ENCODE assay signal across 20 mouse cellular contexts in the genomic region with DNA sequence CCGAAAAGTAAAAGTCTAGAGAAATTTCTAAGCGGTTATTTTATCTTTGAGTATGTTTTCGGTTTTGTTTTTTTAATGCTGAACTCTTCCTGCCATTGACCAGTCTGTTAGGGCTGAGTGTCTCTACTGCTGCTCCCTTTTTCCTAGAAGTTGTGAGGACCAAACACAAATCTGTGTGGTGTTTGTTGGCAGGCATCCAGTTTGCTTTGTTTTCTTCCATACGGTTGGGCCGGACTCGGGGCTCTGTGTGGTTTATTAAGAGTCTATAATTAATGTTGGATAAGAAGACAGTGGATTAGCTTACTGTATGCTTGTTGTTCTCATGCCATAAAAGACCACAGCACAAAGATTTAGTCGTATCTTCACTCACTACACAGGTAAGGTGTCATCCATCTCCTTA.
DNase-seq lines count a peak whose midpoint lies in the region; ATAC-seq and TF ChIP-seq lines count a peak whose summit lies in the region.
"Had no signal": no experiment of that assay in that cellular context is flagged by ENCODE, and none has a peak within 500 bp of the region (broad histone marks: within the 10 kb centered on the region; RNA-seq: fewer than 3 reads in every experiment).

No protein-coding gene starts in this region.

- peak overlapping the region; percentile 70; the same call in 1 of the 2 replicates for H3K27ac ChIP-seq in forebrain, embryonic 10.5 days
- H3K27ac ChIP-seq in forebrain, embryonic 11.5 days (ENCODE audit: low read depth, low read length), result no peak overlapping the region
- H3K27ac ChIP-seq in forebrain, embryonic 16.5 days (ENCODE audit: low read length), result no peak overlapping the region
- H3K27ac ChIP-seq in midbrain, embryonic 16.5 days (ENCODE audit: low read length), result no peak overlapping the region
- H3K27ac ChIP-seq: heart, embryonic 13.5 days; liver, embryonic 14.5 days; macrophage; midbrain, embryonic 10.5 days; neural tube, embryonic 12.5 days had no signal

- TF ChIP-seq POLR2A in brain, embryonic 14.5 days (IDR thresholded peaks at IDR 0.05; ENCODE audit: borderline replicate concordance, extremely low read depth, insufficient read depth, insufficient read length, poor library complexity, severe bottlenecking), result no peak

- no peak for ATAC-seq in forebrain, embryonic 11.5 days (replicated peaks; ENCODE audit: low FRiP score)
- ATAC-seq in forebrain, embryonic 16.5 days, result peak; percentile 28; the same call in 1 of the 2 replicates
- no peak for ATAC-seq in midbrain, embryonic 16.5 days
- ATAC-seq: activated CD4-positive, CD25-positive, alpha-beta regulatory T cell, adult 4 months; hindbrain, embryonic 16.5 days; intestine, postnatal 0 days had no signal

- peaks cover 48% of the 10 kb centered on the region for H3K4me1 ChIP-seq in forebrain, embryonic 10.5 days
- H3K4me1 ChIP-seq in forebrain, embryonic 11.5 days (replicated peaks; ENCODE audit: control insufficient read depth, insufficient read depth, low read length), result no peaks in the 10 kb centered on the region; the same call in 1 of the 2 replicates
- H3K4me1 ChIP-seq in forebrain, embryonic 16.5 days (replicated peaks; ENCODE audit: control insufficient read depth, insufficient read depth, low read length), result peaks cover 12% of the 10 kb centered on the region
- H3K4me1 ChIP-seq in midbrain, embryonic 16.5 days (ENCODE audit: control insufficient read depth, insufficient read depth, low read length), result no peaks in the 10 kb centered on the region
- H3K4me1 ChIP-seq: midbrain, embryonic 10.5 days; neural tube, embryonic 12.5 days had no signal

- no peak for DNase-seq in forebrain, embryonic 10.5 days (ENCODE audit: extremely low spot score, low spot score)
- DNase-seq in forebrain, embryonic 11.5 days (ENCODE audit: low spot score), result no peak
- DNase-seq in kidney, postnatal 14 days, result peak; percentile 29
- no peak for DNase-seq in kidney, adult 11 months
- peak; percentile 84 for DNase-seq in brain, embryonic 14.5 days (ENCODE audit: low read depth)
- DNase-seq: adrenal gland, postnatal 14 days; cerebellum, adult 11 months; spleen, adult 18-20 months; thymus, postnatal 25 days had no signal

- H3K9ac ChIP-seq in forebrain, embryonic 11.5 days (ENCODE audit: low read length), result no peak overlapping the region
- no peak overlapping the region for H3K9ac ChIP-seq in forebrain, embryonic 16.5 days (replicated peaks; ENCODE audit: low read depth, low read length)
- no peak overlapping the region for H3K9ac ChIP-seq in midbrain, embryonic 16.5 days (ENCODE audit: low read depth, low read length)
- H3K9ac ChIP-seq: heart, embryonic 13.5 days; liver, embryonic 14.5 days; neural tube, embryonic 12.5 days had no signal

- no peaks in the 10 kb centered on the region for H3K27me3 ChIP-seq in forebrain, embryonic 10.5 days (ENCODE audit: poor library complexity, severe bottlenecking)
- H3K27me3 ChIP-seq in forebrain, embryonic 11.5 days (ENCODE audit: control insufficient read depth, insufficient read depth, low read length), result no peaks in the 10 kb centered on the region
- no peaks in the 10 kb centered on the region for H3K27me3 ChIP-seq in forebrain, embryonic 16.5 days (replicated peaks; ENCODE audit: control insufficient read depth, insufficient read depth, low read length)
- H3K27me3 ChIP-seq in midbrain, embryonic 16.5 days (ENCODE audit: control insufficient read depth, insufficient read depth, low read depth, low read length), result no peaks in the 10 kb centered on the region
- H3K27me3 ChIP-seq: heart, embryonic 13.5 days; neural tube, embryonic 12.5 days had no signal

- no peaks in the 10 kb centered on the region for H3K36me3 ChIP-seq in forebrain, embryonic 10.5 days (replicated peaks)
- H3K36me3 ChIP-seq in forebrain, embryonic 11.5 days (ENCODE audit: control insufficient read depth, insufficient read depth, low read length), result no peaks in the 10 kb centered on the region
- no peaks in the 10 kb centered on the region for H3K36me3 ChIP-seq in forebrain, embryonic 16.5 days (ENCODE audit: control insufficient read depth, insufficient read depth)
- H3K36me3 ChIP-seq in midbrain, embryonic 16.5 days (ENCODE audit: control insufficient read depth, insufficient read depth, low read length), result no peaks in the 10 kb centered on the region
- H3K36me3 ChIP-seq: heart, embryonic 13.5 days; midbrain, embryonic 10.5 days; neural tube, embryonic 12.5 days had no signal

- no peak overlapping the region for H3K4me3 ChIP-seq in forebrain, embryonic 10.5 days
- H3K4me3 ChIP-seq in forebrain, embryonic 11.5 days (ENCODE audit: low read depth, low read length), result no peak overlapping the region
- no peak overlapping the region for H3K4me3 ChIP-seq in forebrain, embryonic 16.5 days (replicated peaks; ENCODE audit: low read length)
- no peak overlapping the region for H3K4me3 ChIP-seq in midbrain, embryonic 16.5 days (ENCODE audit: low read depth, low read length)
- H3K4me3 ChIP-seq: heart, embryonic 13.5 days; midbrain, embryonic 10.5 days; neural tube, embryonic 12.5 days had no signal

- no peak for TF ChIP-seq CTCF in brain, embryonic 14.5 days (IDR thresholded peaks at IDR 0.05; ENCODE audit: borderline replicate concordance, extremely low read depth, insufficient read depth, insufficient read length)

- H3K4me2 ChIP-seq in forebrain, embryonic 11.5 days (ENCODE audit: low read depth, low read length, severe bottlenecking), result no peak overlapping the region
- no peak overlapping the region for H3K4me2 ChIP-seq in forebrain, embryonic 16.5 days (ENCODE audit: low read length)
- no peak overlapping the region for H3K4me2 ChIP-seq in midbrain, embryonic 16.5 days (ENCODE audit: low read length)
- H3K4me2 ChIP-seq: heart, embryonic 13.5 days; neural tube, embryonic 12.5 days had no signal

- WGBS in forebrain, embryonic 10.5 days, result 94% methylated on average over 7 of the region's 7 CpGs
- whole genome bisulfite sequencing in forebrain, embryonic 11.5 days, result 81% methylated on average over 7 of the region's 7 CpGs
- 28% methylated on average over 7 of the region's 7 CpGs for WGBS in forebrain, embryonic 16.5 days
- WGBS in midbrain, embryonic 16.5 days, result 75% methylated on average over 7 of the region's 7 CpGs

- H3K9me3 ChIP-seq in forebrain, embryonic 10.5 days, result no peaks in the 10 kb centered on the region
- H3K9me3 ChIP-seq in forebrain, embryonic 11.5 days (ENCODE audit: control insufficient read depth, low read length), result no peaks in the 10 kb centered on the region
- no peaks in the 10 kb centered on the region for H3K9me3 ChIP-seq in forebrain, embryonic 16.5 days (ENCODE audit: control insufficient read depth, low read length)
- no peaks in the 10 kb centered on the region for H3K9me3 ChIP-seq in midbrain, embryonic 16.5 days (replicated peaks; ENCODE audit: control insufficient read depth, low read length, poor library complexity, severe bottlenecking)
- H3K9me3 ChIP-seq: G1E; heart, embryonic 13.5 days; midbrain, embryonic 10.5 days; neural tube, embryonic 12.5 days had no signal

Comparison
In these comparisons a context has a peak if more than half of its experiments do, and no peak if none do; other contexts are left out.
1. DNase-seq: peak in kidney, postnatal 14 days (single experiment) and brain, embryonic 14.5 days (single experiment); none in forebrain, embryonic 10.5 days (single experiment), forebrain, embryonic 11.5 days (single experiment) and kidney, adult 11 months (single experiment).